Mouse (Mus musculus): ENCODE measurements at regions not wholly inside any gene's neighbourhood (a gene's known extent, or its start where the extent isn't known, plus 50 kb on each side); places are given as distances from the start of the nearest gene placed in this dataset.

GRCm38 (mm10) chr8:49015200-49015599 is 171.4 kb upstream of the Tenm3 start:
- TF ChIP-seq CTCF (IDR thresholded peaks at IDR 0.05; ENCODE audit: low read depth) (no peak), EP300 (optimal IDR thresholded peaks at IDR 0.05) (no peak)
